23 mouse cellular contexts compared by ENCODE assay signal in the genomic region with DNA sequence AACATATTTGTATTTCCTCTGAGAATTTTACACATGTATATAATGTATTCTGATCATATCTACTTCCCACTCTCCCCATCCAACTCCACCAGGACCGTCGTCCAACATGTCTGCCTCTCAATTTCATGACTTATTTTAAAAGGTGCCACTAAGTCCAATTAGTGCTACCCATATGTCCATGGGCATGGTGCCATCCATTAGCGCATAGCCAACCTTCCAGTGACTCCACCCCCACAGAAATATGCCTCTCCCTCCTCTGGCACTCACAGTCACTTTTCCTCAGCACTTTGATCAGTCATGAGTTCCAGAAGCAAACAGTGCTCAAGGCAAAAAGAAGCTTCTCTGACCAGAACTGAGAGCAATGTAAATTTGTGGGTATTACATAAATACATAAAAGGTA. TPM values are rescaled to one million over a fixed set of nuclear protein-coding genes. Genes with fewer than 3 reads are reported as not detected.
"Had no signal": no experiment of that assay in that cellular context is flagged by ENCODE, and none has a peak within 500 bp of the region (broad histone marks: within the 10 kb centered on the region; RNA-seq: fewer than 3 reads in every experiment).

No protein-coding gene starts in this region.

- H3K4me3 ChIP-seq: lung, embryonic 15.5 days; megakaryocyte, embryonic 14.5 days; midbrain, embryonic 13.5 days; midbrain, embryonic 15.5 days; neural tube, embryonic 12.5 days; stomach, embryonic 15.5 days had no signal

- ATAC-seq: lung, postnatal 0 days; midbrain, embryonic 13.5 days; midbrain, embryonic 15.5 days had no signal

- H3K4me2 ChIP-seq: lung, embryonic 15.5 days; midbrain, embryonic 11.5 days; midbrain, embryonic 13.5 days; midbrain, embryonic 15.5 days; neural tube, embryonic 12.5 days; stomach, embryonic 15.5 days had no signal

- H3K36me3 ChIP-seq: lung, embryonic 15.5 days; midbrain, embryonic 13.5 days; midbrain, embryonic 15.5 days; neural tube, embryonic 12.5 days; stomach, embryonic 15.5 days had no signal

- DNase-seq: lung, adult 2 months; lung, postnatal 14 days; lung, postnatal 36 days; right cerebral cortex, postnatal 14 days; thymus, adult 2 months; thymus, postnatal 25 days; thymus, postnatal 4 days had no signal

- H3K27ac ChIP-seq: lung, embryonic 15.5 days; macrophage; midbrain, embryonic 13.5 days; midbrain, embryonic 15.5 days; neural tube, embryonic 12.5 days; stomach, embryonic 15.5 days; stomach, postnatal 0 days had no signal

- H3K9me3 ChIP-seq: lung, embryonic 15.5 days; megakaryocyte, embryonic 14.5 days; midbrain, embryonic 13.5 days; midbrain, embryonic 15.5 days; neural tube, embryonic 12.5 days; stomach, embryonic 15.5 days had no signal

- H3K9ac ChIP-seq: lung, embryonic 15.5 days; midbrain, embryonic 13.5 days; midbrain, embryonic 15.5 days; neural tube, embryonic 12.5 days; stomach, embryonic 15.5 days had no signal

- H3K27me3 ChIP-seq: lung, embryonic 15.5 days; midbrain, embryonic 13.5 days; midbrain, embryonic 15.5 days; neural tube, embryonic 12.5 days; stomach, embryonic 15.5 days had no signal

- H3K4me1 ChIP-seq: lung, embryonic 15.5 days; megakaryocyte, embryonic 14.5 days; midbrain, embryonic 13.5 days; midbrain, embryonic 15.5 days; neural tube, embryonic 12.5 days; stomach, embryonic 15.5 days had no signal

RNA-seq across cellular contexts. Expression of gene Akap4, which starts 47.6 kb away (rescaled TPM):
- total RNA-seq: megakaryocyte progenitor cell, adult 5-6 weeks; midbrain, postnatal 0 days; neutrophil, adult 5-6 weeks had no signal
- polyA plus RNA-seq: lung, adult 2 months; lung, embryonic 15.5 days; lung, postnatal 0 days; macrophage; midbrain, embryonic 11.5 days; midbrain, embryonic 13.5 days; midbrain, embryonic 15.5 days; midbrain, postnatal 0 days; neural tube, embryonic 12.5 days; neural tube, embryonic 14.5 days; spleen, adult 2 months; stomach, embryonic 15.5 days; urinary bladder, adult 2 months had no signal
